Mouse (Mus musculus): ENCODE results near the gene Olfr1326-ps1.

The Olfr1326-ps1 gene

DNA sequence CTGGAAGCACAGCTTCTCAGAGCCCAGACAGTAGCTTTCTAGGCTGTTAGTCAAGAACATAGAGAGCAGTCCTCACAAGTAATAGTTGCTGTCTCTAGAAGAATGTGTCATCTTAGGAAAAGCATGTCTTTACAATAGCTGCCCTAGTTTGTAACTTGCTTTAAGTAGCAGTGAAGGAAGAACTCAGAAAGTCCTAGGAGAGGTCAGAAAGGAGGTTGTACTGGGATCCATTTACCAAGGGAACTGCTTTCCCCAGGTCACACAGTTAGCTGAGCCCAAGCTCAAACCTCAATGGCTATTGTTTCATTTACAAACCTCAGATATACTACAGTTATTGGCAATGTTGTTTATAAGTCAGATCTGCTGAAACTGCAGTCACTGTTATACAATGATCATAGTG lies at the start of gene Olfr1326-ps1:
Gene Olfr1326-ps1 (minus strand): TSS at position 101 of the 400 bp plus-strand sequence.
- no peak for DNase-seq

DNA sequence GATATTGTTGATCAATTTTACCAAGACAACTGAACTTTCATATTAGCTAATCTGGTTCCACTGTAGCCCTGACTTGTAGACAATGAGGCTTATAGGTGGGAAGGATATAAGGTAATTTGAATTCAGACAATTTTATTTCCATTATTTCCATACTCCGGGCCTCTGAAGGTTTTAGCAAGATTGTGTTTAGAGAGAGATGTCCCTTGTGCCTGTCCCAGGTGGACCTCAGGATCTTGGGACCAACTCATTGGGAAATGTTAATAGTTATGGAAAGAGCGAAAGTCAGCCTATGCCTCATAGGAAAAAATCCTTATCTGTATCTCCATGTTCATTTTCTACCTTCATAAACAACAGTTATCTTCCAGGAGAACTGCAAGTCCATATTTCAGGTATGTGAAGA lies 17.7 kb upstream of the Olfr1326-ps1 start, which contains the start of gene Olfr1325:
Gene Olfr1325 (plus strand): TSS at position 301 of the 400 bp plus-strand sequence.
- no peak for DNase-seq
